Mouse (Mus musculus): ENCODE measurements around the gene Npy1r.

DNA sequence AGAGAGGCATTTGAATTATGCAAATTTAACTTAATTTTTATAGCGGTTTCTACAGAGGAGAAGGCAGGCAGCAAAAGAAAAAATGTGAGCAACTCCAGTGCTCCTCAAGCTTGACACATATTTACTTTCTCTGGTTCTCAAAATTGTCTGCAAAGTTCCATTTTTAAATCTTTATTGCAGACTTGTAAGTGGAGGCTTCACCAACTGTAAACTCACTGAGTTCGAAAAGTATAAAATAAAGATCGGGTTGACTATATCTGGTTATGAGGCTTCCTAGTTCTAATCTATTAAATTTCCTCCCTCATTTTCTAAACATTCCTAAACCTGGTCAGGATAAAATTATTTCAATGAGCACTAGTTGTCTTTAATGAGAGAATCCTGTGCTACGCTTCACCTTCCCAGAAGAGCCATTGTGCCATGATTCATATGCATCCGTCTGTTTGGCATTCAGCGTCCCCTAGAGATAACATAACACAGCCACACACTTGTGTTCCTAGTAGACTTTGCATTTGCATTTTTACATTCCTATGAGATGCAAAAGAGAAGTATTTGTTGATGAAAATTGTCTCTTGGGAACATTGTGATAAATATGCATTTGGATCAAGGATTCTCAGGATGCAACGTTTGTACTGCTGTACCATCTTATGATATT lies 17.5 kb downstream of the Npy1r start:
- TF ChIP-seq POLR2A (IDR thresholded peaks at IDR 0.05; ENCODE audit: control insufficient read depth in 1 of 2, insufficient read depth in 1 of 2, low read depth in 1 of 2, low read length in 2 of 2, poor library complexity in 1 of 2) (no peak), ZC3H11A (IDR thresholded peaks at IDR 0.05; ENCODE audit: low read depth, low read length) (no peak), CTCF (IDR thresholded peaks at IDR 0.05 in 2 of 3, conservative IDR thresholded peaks at IDR 0.05 in 1 of 3; ENCODE audit: control insufficient read depth in 1 of 3, insufficient read depth in 1 of 3, low read depth in 2 of 3, low read length in 3 of 3, poor library complexity in 1 of 3, severe bottlenecking in 1 of 3) (no peak), GATA1 (IDR thresholded peaks at IDR 0.05; ENCODE audit: low read depth, low read length) (no peak), NELFE (IDR thresholded peaks at IDR 0.05; ENCODE audit: low read depth, low read length) (no peak), USF1 (IDR thresholded peaks at IDR 0.05; ENCODE audit: low read depth, low read length) (no peak), EP300 (IDR thresholded peaks at IDR 0.05; ENCODE audit: low read depth in 1 of 2, low read length in 2 of 2) (no peak), NRF1 (IDR thresholded peaks at IDR 0.05; ENCODE audit: insufficient read depth, low read depth, low read length, poor library complexity, severe bottlenecking) (no peak), RCOR1 (IDR thresholded peaks at IDR 0.05; ENCODE audit: low read depth, low read length) (no peak), MAZ (IDR thresholded peaks at IDR 0.05; ENCODE audit: low read depth, low read length) (no peak)
